Mouse (Mus musculus): ENCODE data around the gene Cox7b.

GRCm38 (mm10) chrX:106015571-106016322, at the start of gene Cox7b:
- TF ChIP-seq POLR2A (IDR thresholded peaks at IDR 0.05; ENCODE audit: borderline replicate concordance, control insufficient read depth, low read depth, low read length): no peak
- TF ChIP-seq CTCF (IDR thresholded peaks at IDR 0.05; ENCODE audit: control insufficient read depth, insufficient read depth, low read length): no peak

All from bone marrow, adult 2 months (tissue).